Mouse (Mus musculus) spleen, adult 18-20 months (tissue): ENCODE results near the gene Tmem131.

ENCODE experiments used
- DNase-seq, 2 experiments: peaks; one replicate each; pipeline ENCODE4 v3.0.0; 2022; ENCODE audit warnings: mixed read lengths in 2 of 2

Tmem131 gene

GRCm38 (mm10) chr1:36938348-36938747 lies 5.1 kb downstream of the Tmem131 start:
- no peak for DNase-seq

DNA sequence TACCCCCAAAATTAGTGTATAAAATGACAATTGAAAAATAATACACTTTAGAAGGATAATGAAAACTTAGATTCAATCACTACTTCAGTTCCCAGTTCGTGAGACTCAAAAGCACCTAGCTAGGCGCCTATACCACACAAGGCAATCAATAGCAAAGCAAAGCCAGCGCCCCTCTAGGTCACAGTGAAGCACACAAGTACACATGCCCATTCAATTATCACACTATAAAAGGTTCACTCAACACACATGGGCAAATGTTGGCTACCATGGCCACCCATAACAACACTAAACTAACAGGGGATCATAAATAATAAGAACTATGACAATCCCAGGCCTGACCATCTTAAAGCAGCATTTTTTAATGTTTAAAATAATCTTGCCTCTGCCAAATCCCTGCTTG lies 5.8 kb downstream of the Tmem131 start:
- no peak for DNase-seq

DNA sequence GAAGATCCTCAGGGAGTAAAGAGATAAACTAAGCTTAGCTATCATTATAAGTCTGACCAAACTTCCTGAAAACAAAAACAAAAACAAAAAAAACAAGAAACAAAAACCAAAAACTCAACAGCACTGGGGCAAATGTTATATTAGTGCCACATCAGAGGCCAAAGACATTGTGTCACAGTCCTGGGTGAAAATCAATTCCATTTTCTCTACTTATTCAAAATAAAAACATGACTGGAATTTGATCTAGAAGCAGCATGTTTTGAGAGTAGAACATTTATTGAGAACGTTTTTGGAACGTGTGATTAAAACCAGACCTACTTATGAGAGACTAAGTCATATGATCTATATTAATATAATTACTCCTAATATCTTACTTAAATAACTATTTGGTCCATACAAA lies 6.5 kb downstream of the Tmem131 start:
- DNase-seq: no peak

- DNase-seq: no peak
These were observed 6.9 kb downstream of the Tmem131 start for GRCm38 (mm10) chr1:36936567-36936966.

DNA sequence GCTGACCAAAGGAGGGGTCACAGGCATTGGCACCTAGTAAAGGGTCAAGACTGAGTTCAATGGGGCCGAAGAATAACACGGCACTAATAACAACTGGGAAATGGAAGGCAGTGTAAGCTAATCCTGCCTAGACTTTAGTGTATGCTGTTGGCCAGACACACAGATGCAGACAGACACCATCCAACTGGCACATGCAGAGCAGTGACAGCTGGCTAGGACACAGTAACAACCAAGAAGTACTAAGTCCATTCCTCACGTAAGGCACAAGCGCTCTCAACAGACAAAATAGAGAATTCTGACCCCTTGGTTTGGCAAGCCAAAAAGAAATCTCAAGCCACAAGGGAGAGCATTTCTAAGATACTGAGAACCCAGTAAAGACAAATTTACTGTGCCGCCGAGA lies 8.7 kb downstream of the Tmem131 start:
- DNase-seq: no peak

- no peak for DNase-seq
These were observed 9.4 kb downstream of the Tmem131 start for GRCm38 (mm10) chr1:36933965-36934585.

DNA sequence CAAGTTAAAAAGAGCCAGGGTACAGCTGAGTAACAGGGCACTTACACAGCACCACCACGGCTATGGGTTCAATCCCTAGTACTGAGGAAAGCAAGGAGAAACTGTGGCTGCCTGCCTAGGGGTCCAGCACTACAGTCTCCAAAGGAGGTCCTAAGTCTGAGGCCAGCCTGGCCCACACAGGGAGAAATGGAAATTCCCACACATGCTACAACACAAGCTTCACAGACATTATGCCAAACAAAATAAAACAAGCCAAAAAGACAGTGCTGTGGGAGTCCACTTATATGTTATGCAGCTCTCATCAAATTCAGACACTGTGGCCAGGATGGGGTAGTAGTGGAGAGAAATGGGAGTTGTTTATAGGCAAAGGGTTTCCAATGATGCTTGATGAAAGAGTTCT lies 11.2 kb downstream of the Tmem131 start:
- no peak for DNase-seq

DNA sequence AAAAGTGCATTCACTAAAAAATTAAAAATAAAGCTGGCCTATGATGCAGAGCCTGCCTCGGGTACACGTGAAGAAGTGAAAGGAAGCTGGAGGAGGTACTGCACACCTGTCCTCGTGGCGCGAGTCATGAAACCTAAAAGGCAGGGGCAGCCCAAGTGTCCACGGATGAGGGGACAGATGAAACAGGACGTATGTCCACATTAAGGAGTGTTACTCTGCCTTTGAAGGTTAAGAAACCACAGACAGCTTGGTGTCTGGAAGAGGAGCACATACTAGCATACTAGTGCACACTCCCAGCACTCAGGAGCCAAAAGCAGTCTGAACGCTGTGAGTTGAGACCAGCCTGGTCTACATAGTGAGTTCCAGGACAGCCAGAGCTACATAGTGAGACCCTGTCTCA lies 12.6 kb downstream of the Tmem131 start:
- no peak for DNase-seq

GRCm38 (mm10) chr1:36929996-36930395 lies 13.5 kb downstream of the Tmem131 start:
- DNase-seq: no peak

DNA sequence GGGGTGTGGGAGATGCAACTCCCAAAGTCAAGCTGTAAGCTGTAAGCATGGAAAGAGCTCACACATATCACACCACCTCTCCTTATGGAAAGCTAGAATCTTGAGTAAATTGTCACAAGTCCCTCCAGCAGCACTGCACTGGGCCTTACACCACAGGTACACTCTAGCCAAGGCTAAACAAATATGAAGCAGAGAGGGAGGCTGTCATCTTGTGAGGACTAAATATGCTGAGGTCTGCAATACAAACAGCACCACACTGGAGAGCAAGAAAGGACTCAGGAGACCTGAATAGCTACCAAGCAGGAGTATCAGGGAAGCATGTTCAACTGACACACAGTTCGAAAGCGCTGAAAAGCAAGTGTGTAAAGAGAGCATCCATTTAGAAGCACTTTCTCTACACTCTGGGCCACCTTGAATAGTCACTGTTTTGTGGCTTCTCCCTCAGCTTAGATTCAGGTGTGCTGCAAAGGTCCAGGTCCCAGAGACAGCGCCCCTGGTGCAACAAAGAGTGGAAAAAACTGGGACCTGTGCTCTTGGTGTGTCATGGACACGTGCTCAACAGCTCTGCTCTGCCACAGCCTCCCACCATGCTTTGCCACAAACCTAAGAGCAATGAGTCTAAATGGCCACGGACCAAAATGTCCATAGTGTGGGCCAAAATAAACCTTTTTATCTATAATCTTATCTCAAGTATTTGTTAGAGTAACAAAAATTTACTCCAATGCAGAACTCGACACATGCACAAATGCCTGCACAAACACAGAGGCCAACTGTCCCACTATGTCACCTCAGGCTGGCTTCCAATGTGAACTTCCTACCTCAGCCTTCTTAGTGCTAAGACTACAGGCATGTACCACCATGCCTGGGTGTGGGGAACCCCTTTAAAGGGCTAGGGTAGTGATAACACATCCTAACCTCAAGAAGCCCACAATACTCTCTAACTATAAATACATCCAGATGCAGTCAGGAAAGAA lies 14.8 kb downstream of the Tmem131 start:
- DNase-seq: no peak

DNA sequence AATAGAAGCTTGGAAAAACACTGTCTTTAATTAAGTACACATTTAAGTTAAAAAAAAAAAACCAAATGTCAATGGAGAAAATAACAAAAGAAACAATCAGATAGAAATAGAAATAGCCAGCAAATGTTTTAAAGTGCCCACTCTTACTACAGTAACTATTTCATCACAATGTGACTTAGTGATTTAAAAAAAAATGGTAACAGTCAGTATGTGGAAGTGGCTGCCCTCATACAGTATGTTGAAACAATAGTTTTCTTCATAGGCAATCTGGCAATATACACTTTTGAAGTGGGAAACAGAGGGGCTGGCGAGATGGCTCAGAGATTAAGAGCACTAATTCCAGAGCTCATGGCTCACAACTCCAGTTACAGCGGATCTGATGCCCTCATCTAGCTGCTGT lies 15.9 kb downstream of the Tmem131 start:
- DNase-seq: no peak

DNA sequence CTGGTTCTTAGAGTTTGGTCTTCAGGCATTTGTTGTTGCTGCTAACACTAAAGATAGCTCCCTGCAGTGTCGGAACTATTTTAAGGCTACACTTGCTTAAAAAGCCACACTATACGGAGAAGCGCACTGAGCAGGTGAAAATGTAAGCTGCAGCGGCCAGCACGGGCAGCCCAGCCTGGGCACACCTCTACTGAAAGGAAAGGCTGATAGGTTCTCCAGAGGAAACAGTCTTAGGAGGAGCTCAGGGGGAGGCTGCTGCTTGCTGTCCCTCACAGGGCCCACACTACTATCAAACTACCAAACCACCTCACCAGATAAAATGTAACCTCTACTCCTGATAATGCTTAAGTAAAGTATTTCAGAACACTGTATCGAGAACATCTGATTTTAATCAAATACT lies 16.7 kb downstream of the Tmem131 start:
- DNase-seq: no peak

DNA sequence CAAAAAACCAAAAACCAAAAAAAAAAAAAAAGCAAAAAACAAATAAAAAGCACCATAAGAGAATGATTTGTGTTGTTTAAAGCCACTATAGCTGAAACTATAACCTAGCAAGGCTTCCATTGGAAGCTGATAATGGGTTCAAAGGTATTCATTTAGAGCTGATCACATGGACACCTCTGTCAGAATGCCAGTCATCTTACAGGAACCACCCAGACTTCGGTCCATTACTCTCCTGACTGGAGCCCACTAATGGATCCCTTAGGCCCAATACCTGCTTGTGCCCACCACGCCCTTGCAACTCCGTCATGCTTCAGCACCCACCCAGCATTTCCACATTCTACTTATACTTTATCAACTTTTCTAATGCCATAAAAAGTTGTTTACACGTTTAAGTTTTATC lies 17.2 kb downstream of the Tmem131 start:
- no peak for DNase-seq

DNA sequence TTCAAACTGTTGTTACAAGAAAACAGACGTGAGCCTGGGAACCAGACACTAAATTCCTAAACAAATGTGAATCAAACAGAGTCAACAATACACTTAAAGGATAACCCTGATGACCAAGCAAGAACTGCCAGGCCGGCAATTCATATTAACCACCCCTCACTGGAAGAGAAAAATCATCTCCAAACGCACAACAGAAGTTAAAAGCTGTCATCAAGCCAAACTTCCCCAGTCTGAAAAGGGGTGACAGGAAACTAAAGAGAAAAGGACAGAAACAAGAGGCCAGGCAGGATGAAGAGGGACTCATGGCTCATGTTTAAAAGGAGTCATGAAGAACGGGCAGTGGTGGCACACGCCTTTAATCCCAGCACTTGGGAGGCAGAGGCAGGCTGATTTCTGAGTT lies 17.7 kb downstream of the Tmem131 start:
- no peak for DNase-seq

DNA sequence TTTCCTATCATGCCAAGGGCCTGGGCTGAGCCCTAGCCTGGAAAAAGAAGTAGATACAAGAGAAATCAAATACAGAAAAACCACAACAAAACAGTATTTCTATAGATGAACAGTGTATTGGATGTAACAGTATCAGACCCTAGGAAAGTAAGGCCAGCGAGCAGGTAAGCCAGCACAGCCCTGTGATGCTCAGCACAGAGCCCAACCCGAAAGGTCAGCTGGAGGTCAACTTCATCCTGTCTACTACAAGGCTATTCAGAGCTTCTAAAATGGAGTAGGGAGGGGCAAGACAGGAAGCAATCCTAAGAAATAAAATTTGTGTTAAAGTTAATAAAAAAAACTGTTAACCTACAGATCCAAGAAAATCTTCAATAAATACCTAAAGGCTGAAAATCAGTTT lies 18.6 kb downstream of the Tmem131 start:
- no peak for DNase-seq

DNA sequence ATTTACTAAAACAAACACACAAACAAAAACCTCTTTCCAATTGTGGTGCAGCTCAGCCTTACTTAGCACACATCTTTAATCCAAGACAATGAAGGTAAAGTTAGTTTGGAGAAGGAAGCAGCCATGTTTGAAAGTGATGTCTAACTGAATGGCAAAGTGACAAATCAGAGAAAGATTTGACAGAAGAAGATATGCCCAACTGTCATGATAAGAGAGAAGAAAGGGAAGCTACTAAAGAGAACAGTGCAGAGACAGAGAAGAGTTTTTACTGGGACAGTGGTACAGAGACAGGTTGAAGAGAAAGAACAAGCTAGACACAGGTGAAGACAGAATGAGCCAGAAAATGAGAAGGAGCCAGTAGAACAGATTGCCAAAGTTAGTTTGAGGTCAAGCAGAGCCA lies 19.6 kb downstream of the Tmem131 start:
- no peak for DNase-seq

GRCm38 (mm10) chr1:36922623-36923421 lies 20.6 kb downstream of the Tmem131 start:
- no peak for DNase-seq

GRCm38 (mm10) chr1:36921614-36922393 lies 21.7 kb downstream of the Tmem131 start:
- peak in 1 of 2 experiments; percentile 15 for DNase-seq

GRCm38 (mm10) chr1:36920726-36921125 lies 22.7 kb downstream of the Tmem131 start:
- DNase-seq: no peak

DNA sequence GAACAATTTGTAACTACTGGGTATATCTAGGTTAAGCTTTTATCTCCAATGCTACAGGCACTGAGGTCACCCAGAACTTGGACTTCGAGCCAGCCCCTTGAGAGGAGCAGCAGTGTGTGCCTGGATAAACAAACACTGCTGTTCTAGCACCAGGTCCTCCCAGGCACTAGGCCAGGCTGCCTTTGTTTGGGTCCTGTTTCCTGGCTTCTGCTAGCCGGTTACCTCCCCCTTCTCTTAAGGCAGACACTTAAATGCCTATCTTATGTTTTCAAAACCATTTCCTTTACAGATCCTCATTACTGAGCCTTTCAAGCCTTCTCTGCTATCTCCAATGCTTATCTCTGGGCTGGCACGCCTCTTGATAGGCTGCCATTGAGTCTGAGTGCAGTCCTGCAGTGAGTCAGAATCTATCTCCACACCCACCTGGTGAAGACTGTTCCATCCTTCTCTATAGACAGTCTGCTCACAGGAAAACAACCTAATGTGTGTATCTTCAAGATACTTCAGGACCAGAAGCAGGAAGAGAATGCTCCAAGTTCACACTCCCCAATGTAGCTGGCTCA lies 23.2 kb downstream of the Tmem131 start:
- DNase-seq: no peak

- DNase-seq: peak in 1 of 2 experiments; percentile 16
These were observed 23.7 kb downstream of the Tmem131 start for GRCm38 (mm10) chr1:36919728-36920127.

DNA sequence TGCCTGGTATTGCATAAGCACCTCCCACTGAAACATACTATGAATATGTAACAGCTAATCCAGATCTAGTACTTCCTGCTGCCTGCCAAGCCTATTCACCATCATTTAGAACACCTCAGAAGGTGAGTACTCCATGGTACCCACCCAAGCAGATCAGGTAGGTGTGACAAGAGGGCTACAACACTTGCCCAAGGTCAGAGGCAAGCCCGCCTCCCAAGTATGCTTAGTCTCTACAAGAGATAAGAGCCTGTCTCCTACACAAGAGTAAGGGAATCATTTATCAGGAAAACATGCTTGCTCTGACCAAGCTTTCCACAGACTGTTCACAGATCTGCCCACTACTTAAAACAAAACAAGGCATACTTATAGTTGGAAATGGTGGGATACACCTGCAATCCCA lies 26.0 kb downstream of the Tmem131 start:
- DNase-seq: no peak
